In genomic region chr1:62966885-62967284, GRCm38 (mm10) we compare ENCODE assay signal across 9 mouse cellular contexts.
DNase-seq lines count a peak whose midpoint lies in the region; ATAC-seq lines count a peak whose summit lies in the region.
"Had no signal": no experiment of that assay in that cellular context is flagged by ENCODE, and none has a peak within 500 bp of the region (broad histone marks: within the 10 kb centered on the region; RNA-seq: fewer than 3 reads in every experiment).

No protein-coding gene starts in this region.

- no peak overlapping the region for H3K27ac ChIP-seq in midbrain, embryonic 10.5 days (replicated peaks)
- H3K27ac ChIP-seq in midbrain, embryonic 15.5 days, result no peak overlapping the region
- no peak overlapping the region for H3K27ac ChIP-seq in heart, embryonic 13.5 days (replicated peaks)
- H3K27ac ChIP-seq: hindbrain, embryonic 15.5 days had no signal

- H3K36me3 ChIP-seq in midbrain, embryonic 10.5 days, result no peaks in the 10 kb centered on the region
- H3K36me3 ChIP-seq in midbrain, embryonic 15.5 days (replicated peaks), result no peaks in the 10 kb centered on the region
- no peaks in the 10 kb centered on the region for H3K36me3 ChIP-seq in heart, embryonic 13.5 days
- H3K36me3 ChIP-seq in splenic B cell, adult 2 months (ENCODE audit: control insufficient read depth, insufficient read depth, low read length, poor library complexity, severe bottlenecking), result no peaks in the 10 kb centered on the region
- H3K36me3 ChIP-seq: hindbrain, embryonic 15.5 days had no signal

- H3K4me3 ChIP-seq in midbrain, embryonic 10.5 days, result no peak overlapping the region
- no peak overlapping the region for H3K4me3 ChIP-seq in midbrain, embryonic 15.5 days
- peak overlapping the region; percentile 17; the same call in 1 of the 2 replicates for H3K4me3 ChIP-seq in heart, embryonic 13.5 days
- H3K4me3 ChIP-seq: hindbrain, embryonic 15.5 days had no signal

- ATAC-seq in midbrain, embryonic 15.5 days (replicated peaks), result no peak
- no peak for ATAC-seq in heart, embryonic 13.5 days (ENCODE audit: extremely low read depth, insufficient number of reproducible peaks, low FRiP score, low TSS enrichment)

- H3K27me3 ChIP-seq in midbrain, embryonic 10.5 days (ENCODE audit: low read depth, poor library complexity, severe bottlenecking), result peaks cover 24% of the 10 kb centered on the region; the same call in 1 of the 2 replicates
- 0 out of 2 replicates have a peak, but pooled peaks cover 5% of the 10 kb centered on the region for H3K27me3 ChIP-seq in midbrain, embryonic 15.5 days (replicated peaks)
- H3K27me3 ChIP-seq in heart, embryonic 13.5 days (replicated peaks), result no peaks in the 10 kb centered on the region
- H3K27me3 ChIP-seq in splenic B cell, adult 2 months (ENCODE audit: control insufficient read depth, insufficient read depth, low read length, poor library complexity, severe bottlenecking), result no peaks in the 10 kb centered on the region
- H3K27me3 ChIP-seq: hindbrain, embryonic 15.5 days had no signal

- no peak overlapping the region for H3K9ac ChIP-seq in midbrain, embryonic 15.5 days
- no peak overlapping the region for H3K9ac ChIP-seq in heart, embryonic 13.5 days
- H3K9ac ChIP-seq: hindbrain, embryonic 15.5 days had no signal

- no peak overlapping the region for H3K4me2 ChIP-seq in midbrain, embryonic 15.5 days
- peak overlapping the region; percentile 48 for H3K4me2 ChIP-seq in heart, embryonic 13.5 days
- H3K4me2 ChIP-seq: hindbrain, embryonic 15.5 days had no signal

- no peaks in the 10 kb centered on the region for H3K9me3 ChIP-seq in midbrain, embryonic 10.5 days (replicated peaks)
- no peaks in the 10 kb centered on the region; the same call in 1 of the 2 replicates for H3K9me3 ChIP-seq in midbrain, embryonic 15.5 days
- H3K9me3 ChIP-seq in heart, embryonic 13.5 days, result no peaks in the 10 kb centered on the region
- H3K9me3 ChIP-seq: hindbrain, embryonic 15.5 days had no signal

- DNase-seq in cerebellum, postnatal 14 days, result peak; percentile 55 to 61
- no peak for DNase-seq in cerebellum, adult 11 months
- peak; percentile 22 for DNase-seq in midbrain, embryonic 10.5 days (ENCODE audit: low spot score)
- DNase-seq in splenic B cell, adult 2 months (ENCODE audit: low read depth, low spot score), result peak; percentile 37
- no peak for DNase-seq in ovary, postnatal 10 days (ENCODE audit: low spot score)
- no peak for DNase-seq in spleen, postnatal 10 days (ENCODE audit: low spot score in 2 of 2)

- peaks cover 5% of the 10 kb centered on the region for H3K4me1 ChIP-seq in midbrain, embryonic 10.5 days
- H3K4me1 ChIP-seq in midbrain, embryonic 15.5 days, result peaks cover 8% of the 10 kb centered on the region; the same call in 1 of the 2 replicates
- H3K4me1 ChIP-seq in heart, embryonic 13.5 days, result peaks cover 9% of the 10 kb centered on the region; the same call in 1 of the 2 replicates

- 17% methylated on average over 5 of the region's 5 CpGs for WGBS in midbrain, embryonic 10.5 days
- WGBS in midbrain, embryonic 15.5 days, result 18% methylated on average over 5 of the region's 5 CpGs
- WGBS in heart, embryonic 13.5 days, result 18% methylated on average over 5 of the region's 5 CpGs

Comparison
In these comparisons a context has a peak if more than half of its experiments do, and no peak if none do; other contexts are left out.
1. DNase-seq: peak in cerebellum, postnatal 14 days (2 of 2), midbrain, embryonic 10.5 days (single experiment) and splenic B cell, adult 2 months (single experiment); none in cerebellum, adult 11 months (single experiment), ovary, postnatal 10 days (single experiment) and spleen, postnatal 10 days (0 of 2).